Mouse (Mus musculus) kidney, postnatal 0 days (tissue): Measurements from ENCODE around the gene Proser2. TPM values are rescaled to one million over a fixed set of nuclear protein-coding genes. Genes with fewer than 3 reads are reported as not detected.

ENCODE experiments used
- ATAC-seq: fragments of 200-750 bp; cut with Nextera tagmentation; replicated peaks from 2 replicates; pipeline ENCODE4 v1.8.0; 2017; ENCODE audit warnings: low read depth, moderate number of reproducible peaks, moderate TSS enrichment, moderate library complexity; ENCODE audit not compliant: low FRiP score
- DNase-seq: peaks from one replicate; pipeline ENCODE4 v3.0.0-alpha.2; 2016; ENCODE audit warnings: low spot score
- H3K27ac ChIP-seq: fragments of 300-500 bp; sonication (generic); 2 replicates; pipeline ENCODE4 v1.5.1; 2014; ENCODE audit warnings: mild to moderate bottlenecking
- H3K27me3 ChIP-seq: fragments of 300-500 bp; sonication (generic); 2 replicates; pipeline ENCODE4 v1.6.1; 2014; ENCODE audit warnings: low read length, mixed read lengths; ENCODE audit not compliant: insufficient read depth
- H3K36me3 ChIP-seq: fragments of 300-500 bp; sonication (generic); 2 replicates; pipeline ENCODE4 v1.6.1; 2014; ENCODE audit warnings: low read length, mixed read lengths; ENCODE audit not compliant: insufficient read depth
- H3K4me1 ChIP-seq: fragments of 300-500 bp; sonication (generic); replicated peaks from 2 replicates; pipeline ENCODE4 v1.6.1; 2014; ENCODE audit warnings: antibody characterized with exemption, low read length, mixed read lengths; ENCODE audit not compliant: insufficient read depth
- H3K4me2 ChIP-seq: fragments of 300-500 bp; sonication (generic); 2 replicates; pipeline ENCODE4 v1.6.1; 2014; ENCODE audit warnings: mild to moderate bottlenecking, low read length, moderate library complexity, mixed read lengths
- H3K4me3 ChIP-seq: fragments of 300-500 bp; sonication (generic); replicated peaks from 2 replicates; pipeline ENCODE4 v1.5.1; 2014; ENCODE audit warnings: low read depth, low read length
- H3K9ac ChIP-seq: fragments of 300-500 bp; sonication (generic); 2 replicates; pipeline ENCODE4 v1.6.1; 2014; ENCODE audit warnings: low read depth, low read length
- H3K9me3 ChIP-seq: fragments of 300-500 bp; sonication (generic); replicated peaks from 2 replicates; pipeline ENCODE4 v1.6.1; 2016; ENCODE audit warnings: low read length, inconsistent platforms, mixed read lengths
- CTCF ChIP-seq: IDR thresholded peaks from 2 replicates; pipeline ENCODE4 v1.5.1; 2016; ENCODE audit warnings: antibody characterized with exemption, low read depth, mild to moderate bottlenecking, moderate library complexity
- WGBS: fragments of 180-500 bp; shearing (Covaris S2); extraction: QIAGEN DNeasy Blood & Tissue Kit; methylation state at CpG from one replicate; pipeline ENCODE4 v1.1.7; 2014; 5-methylcytosine and 5-hydroxymethylcytosine counted together
- polyA plus RNA-seq: library from polyadenylated mRNA; unstranded; fragments of >200 nt; fragmentation: Nextera tagmentation; extraction: Ambion mirVana; gene quantifications from 2 replicates; pipeline ENCODE4 v1.2.1, GENCODE M21; 2015

The Proser2 gene
- polyA plus RNA-seq, 1 experiment from 2014 or later = 16.7 TPM

- no peak for DNase-seq
- Histone ChIP-seq H3K27me3 (no peaks in the 10 kb centered on the region), H3K4me2 (no peak overlapping the region), H3K9ac (no peak overlapping the region), H3K9me3 (no peaks in the 10 kb centered on the region), H3K36me3 (no peaks in the 10 kb centered on the region), H3K4me3 (no peak overlapping the region), H3K27ac (no peak overlapping the region), H3K4me1 (peaks cover 4% of the 10 kb centered on the region; the same call in 1 of the 2 replicates)
- TF ChIP-seq CTCF = no peak
- WGBS = 75% methylated on average over 6 of the region's 6 CpGs
- ATAC-seq = no peak
These were observed 47.4 kb downstream of the Proser2 start for GRCm38 (mm10) chr2:6082615-6083014.

DNA sequence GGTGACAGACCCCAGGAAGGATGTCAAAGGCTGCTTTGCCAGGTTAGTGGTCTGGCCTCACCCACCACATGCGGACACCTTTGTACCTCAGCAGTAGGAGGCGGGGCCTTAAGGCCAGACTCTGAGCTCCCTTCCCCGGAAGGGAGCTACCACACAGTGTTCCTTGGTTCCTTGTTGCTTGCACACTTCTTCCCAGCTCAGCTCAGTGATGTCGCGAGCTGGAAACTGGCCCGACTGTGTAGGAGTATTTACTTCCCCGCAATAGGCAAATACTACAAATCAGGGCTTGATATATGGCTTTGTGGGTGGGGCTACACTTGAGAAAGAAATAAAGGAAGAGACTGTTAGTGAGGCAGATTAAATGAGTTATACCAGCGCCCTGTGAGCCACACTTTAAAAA is 48.9 kb downstream of the Proser2 start:
- 0 out of 2 replicates have a peak, but pooled peaks have one; percentile 57 for ATAC-seq
- no peaks in the 10 kb centered on the region for H3K9me3 ChIP-seq
- WGBS = 12% methylated on average over 8 of the region's 8 CpGs
- H3K36me3 ChIP-seq = no peaks in the 10 kb centered on the region
- no peak overlapping the region for H3K27ac ChIP-seq
- H3K4me2 ChIP-seq = no peak overlapping the region
- peaks cover 4% of the 10 kb centered on the region; the same call in 1 of the 2 replicates for H3K4me1 ChIP-seq
- no peak overlapping the region for H3K4me3 ChIP-seq
- TF ChIP-seq CTCF = no peak
- no peaks in the 10 kb centered on the region for H3K27me3 ChIP-seq
- DNase-seq = peak; percentile 87
- H3K9ac ChIP-seq = no peak overlapping the region

GRCm38 (mm10) chr2:6080037-6080436 is 50.0 kb downstream of the Proser2 start:
- Histone ChIP-seq H3K4me2 (no peak overlapping the region), H3K9me3 (no peaks in the 10 kb centered on the region), H3K4me3 (no peak overlapping the region), H3K4me1 (peaks cover 6% of the 10 kb centered on the region; the same call in 1 of the 2 replicates), H3K9ac (no peak overlapping the region), H3K27me3 (no peaks in the 10 kb centered on the region), H3K27ac (no peak overlapping the region), H3K36me3 (no peaks in the 10 kb centered on the region)
- TF ChIP-seq CTCF = no peak
- 83% methylated on average over 1 of the region's 1 CpGs for WGBS
- DNase-seq (no peak), ATAC-seq (no peak)

DNA sequence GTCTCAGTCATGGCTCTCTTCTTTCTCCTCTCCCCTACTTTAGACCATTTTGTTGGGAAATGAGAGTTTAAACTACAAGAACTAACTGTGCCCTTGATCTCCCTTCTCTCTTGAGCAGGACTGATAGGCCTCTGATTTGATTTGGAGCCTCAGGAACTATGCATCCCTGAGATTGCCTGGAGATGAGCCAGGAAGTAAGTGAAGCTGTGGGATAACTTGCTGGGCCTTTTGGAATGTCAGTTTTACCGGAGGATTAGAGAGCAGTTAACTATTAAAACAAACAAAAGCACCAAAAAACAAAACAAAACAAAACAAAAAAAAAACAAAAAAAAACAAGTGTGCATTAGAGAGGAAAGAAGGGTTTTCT is 54.5 kb downstream of the Proser2 start:
- ATAC-seq (no peak), DNase-seq (no peak)
- no peak overlapping the region for H3K4me3 ChIP-seq
- no peak overlapping the region for H3K9ac ChIP-seq
- no peaks in the 10 kb centered on the region for H3K9me3 ChIP-seq
- no peaks in the 10 kb centered on the region for H3K27me3 ChIP-seq
- no peak overlapping the region for H3K4me2 ChIP-seq
- peaks cover 5% of the 10 kb centered on the region; the same call in 1 of the 2 replicates for H3K4me1 ChIP-seq
- no peaks in the 10 kb centered on the region for H3K36me3 ChIP-seq
- no peak overlapping the region for H3K27ac ChIP-seq
- TF ChIP-seq CTCF = no peak
- 7% methylated on average over 1 of the region's 1 CpGs for WGBS

- H3K27ac ChIP-seq = no peak overlapping the region
- no peak overlapping the region for H3K4me2 ChIP-seq
- H3K4me1 ChIP-seq = peaks cover 5% of the 10 kb centered on the region; the same call in 1 of the 2 replicates
- DNase-seq (peak; percentile 78), ATAC-seq (peak; percentile 77)
- no peaks in the 10 kb centered on the region for H3K9me3 ChIP-seq
- no peaks in the 10 kb centered on the region for H3K36me3 ChIP-seq
- H3K4me3 ChIP-seq = no peak overlapping the region
- H3K9ac ChIP-seq = no peak overlapping the region
- TF ChIP-seq CTCF = no peak
- no peaks in the 10 kb centered on the region for H3K27me3 ChIP-seq
- 30% methylated on average over 10 of the region's 10 CpGs for WGBS
These were observed 55.0 kb downstream of the Proser2 start for GRCm38 (mm10) chr2:6074891-6075529.

GRCm38 (mm10) chr2:6072685-6073260 is 57.2 kb downstream of the Proser2 start:
- H3K4me2 ChIP-seq = no peak overlapping the region
- H3K27me3 ChIP-seq = no peaks in the 10 kb centered on the region
- DNase-seq (peak; percentile 53), ATAC-seq (no peak)
- no peak overlapping the region for H3K4me3 ChIP-seq
- peaks cover 5% of the 10 kb centered on the region; the same call in 1 of the 2 replicates for H3K4me1 ChIP-seq
- H3K36me3 ChIP-seq = no peaks in the 10 kb centered on the region
- no peak for TF ChIP-seq CTCF
- no peaks in the 10 kb centered on the region for H3K9me3 ChIP-seq
- H3K9ac ChIP-seq = no peak overlapping the region
- WGBS = 53% methylated on average over 7 of the region's 7 CpGs
- H3K27ac ChIP-seq = no peak overlapping the region
